Mouse (Mus musculus): ENCODE results near the gene Cbx5.

GRCm38 (mm10) chr15:103253352-103253751 lies 13.7 kb upstream of the Cbx5 start:
- TF ChIP-seq USF1 (IDR thresholded peaks at IDR 0.05; ENCODE audit: low read depth) (no peak), MYOD1 (IDR thresholded peaks at IDR 0.05; ENCODE audit: control insufficient read depth in 1 of 3, insufficient read length in 2 of 3, low read depth in 2 of 3) (no peak), POLR2A (IDR thresholded peaks at IDR 0.05; ENCODE audit: insufficient read length, low read depth) (no peak)

Measured in myocyte (in vitro differentiated cells).